Mouse (Mus musculus) spleen, adult 2 months (tissue): ENCODE results near the gene Gucy2g. TPM values are rescaled to one million over a fixed set of nuclear protein-coding genes. Genes with fewer than 3 reads are reported as not detected.

Experiments
- DNase-seq, 2 experiments: peaks; one replicate each; pipeline versions ENCODE4 v3.0.0 to v3.0.0-alpha.2; 2012 to 2021; ENCODE audit warnings: low spot score in 2 of 2, low read depth in 1 of 2
- H3K27ac ChIP-seq: fragments of 200-500 bp; 2 replicates; pipeline ENCODE4 v1.5.1; 2012; ENCODE audit warnings: low read length, inconsistent platforms; ENCODE audit not compliant: insufficient read depth
- H3K27me3 ChIP-seq: fragments of 200-500 bp; 2 replicates; pipeline ENCODE4 v1.6.1; 2012; ENCODE audit warnings: mild to moderate bottlenecking, moderate library complexity, low read length, inconsistent platforms; ENCODE audit not compliant: control insufficient read depth, insufficient read depth
- H3K36me3 ChIP-seq: fragments of 200-500 bp; 2 replicates; pipeline ENCODE4 v1.6.1; 2012; ENCODE audit warnings: mild to moderate bottlenecking, low read length, inconsistent platforms; ENCODE audit not compliant: control insufficient read depth, insufficient read depth
- H3K4me1 ChIP-seq: fragments of 200-500 bp; 2 replicates; pipeline ENCODE4 v1.6.1; 2011; ENCODE audit warnings: inconsistent platforms; ENCODE audit not compliant: control insufficient read depth, insufficient read depth, insufficient read length
- H3K4me3 ChIP-seq: fragments of 200-500 bp; 2 replicates; pipeline ENCODE4 v1.5.1; 2011; ENCODE audit warnings: mild to moderate bottlenecking, inconsistent platforms; ENCODE audit not compliant: insufficient read depth, insufficient read length; ENCODE audit errors: extremely low read depth
- CTCF ChIP-seq: fragments of 200-500 bp; IDR thresholded peaks from 2 replicates; pipeline ENCODE4 v1.5.1; 2011; ENCODE audit warnings: mild to moderate bottlenecking, inconsistent platforms; ENCODE audit not compliant: insufficient read depth, insufficient read length, insufficient replicate concordance; ENCODE audit errors: extremely low read depth
- POLR2A ChIP-seq: fragments of 200-500 bp; IDR thresholded peaks from 2 replicates; pipeline ENCODE4 v1.6.1; 2011; ENCODE audit warnings: low read depth, low read length, inconsistent platforms
- WGBS: fragments of 180-500 bp; shearing (Covaris S2); methylation state at CpG from one replicate; pipeline ENCODE4 v1.1.7; 2018; 5-methylcytosine and 5-hydroxymethylcytosine counted together
- polyA plus RNA-seq: library from polyadenylated mRNA; depleted of rRNA; stranded (reverse); fragments of >200 nt; gene quantifications from 2 replicates; pipeline ENCODE4 v1.2.3, GENCODE M21; 2012

Gene Gucy2g
- polyA plus RNA-seq, 1 experiment = 0.15 TPM

DNA sequence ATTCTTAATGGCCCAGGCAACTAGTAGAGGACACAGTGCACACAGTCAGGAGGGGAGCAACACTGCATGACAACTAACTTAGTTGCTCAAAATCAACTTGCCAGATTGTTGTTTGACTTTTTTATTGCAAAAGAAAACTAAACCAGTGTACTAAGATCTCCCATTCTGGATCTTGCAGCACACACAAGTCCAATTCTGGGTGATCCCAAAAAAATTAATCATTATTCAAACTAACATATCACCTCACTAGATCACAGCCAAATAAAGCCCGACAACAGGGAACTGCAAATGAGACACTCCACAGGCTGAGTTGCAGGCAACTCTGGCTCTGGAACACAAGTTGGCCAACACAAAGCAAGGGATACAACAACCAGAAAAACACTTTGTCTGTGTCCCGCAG is 74.3 kb downstream of the Gucy2g start:
- Histone ChIP-seq H3K4me1 (no peaks in the 10 kb centered on the region), H3K27ac (no peak overlapping the region), H3K27me3 (no peaks in the 10 kb centered on the region), H3K36me3 (no peaks in the 10 kb centered on the region), H3K4me3 (no peak overlapping the region)
- WGBS = 85% methylated on average over 2 of the region's 2 CpGs
- DNase-seq = no peak
- TF ChIP-seq POLR2A = no peak
- no peak for TF ChIP-seq CTCF

DNA sequence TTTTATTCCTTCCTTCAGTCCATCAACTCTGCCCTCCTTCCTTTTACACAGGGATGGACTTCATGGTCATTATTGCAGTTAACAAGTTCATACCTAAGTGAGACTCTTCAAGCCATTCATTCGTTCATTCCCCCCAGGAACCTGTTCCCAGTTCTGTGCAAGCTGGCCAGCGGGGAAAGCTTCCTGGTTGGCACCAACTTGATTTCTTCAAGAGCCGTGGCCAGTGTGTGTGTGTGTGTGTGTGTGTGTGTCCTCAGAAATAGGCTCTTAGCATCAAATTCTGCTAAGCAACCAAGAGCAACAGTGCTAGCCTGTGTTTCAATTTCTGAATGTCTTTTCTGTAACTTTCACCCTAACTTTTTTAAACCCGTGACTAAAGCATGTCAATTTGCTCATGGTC is 75.1 kb downstream of the Gucy2g start:
- no peak for DNase-seq
- TF ChIP-seq CTCF (no peak), POLR2A (no peak)
- no peaks in the 10 kb centered on the region for H3K27me3 ChIP-seq
- H3K27ac ChIP-seq = no peak overlapping the region
- WGBS = 68% methylated on average over 4 of the region's 4 CpGs
- no peaks in the 10 kb centered on the region for H3K36me3 ChIP-seq
- H3K4me3 ChIP-seq = no peak overlapping the region
- H3K4me1 ChIP-seq = no peaks in the 10 kb centered on the region

DNA sequence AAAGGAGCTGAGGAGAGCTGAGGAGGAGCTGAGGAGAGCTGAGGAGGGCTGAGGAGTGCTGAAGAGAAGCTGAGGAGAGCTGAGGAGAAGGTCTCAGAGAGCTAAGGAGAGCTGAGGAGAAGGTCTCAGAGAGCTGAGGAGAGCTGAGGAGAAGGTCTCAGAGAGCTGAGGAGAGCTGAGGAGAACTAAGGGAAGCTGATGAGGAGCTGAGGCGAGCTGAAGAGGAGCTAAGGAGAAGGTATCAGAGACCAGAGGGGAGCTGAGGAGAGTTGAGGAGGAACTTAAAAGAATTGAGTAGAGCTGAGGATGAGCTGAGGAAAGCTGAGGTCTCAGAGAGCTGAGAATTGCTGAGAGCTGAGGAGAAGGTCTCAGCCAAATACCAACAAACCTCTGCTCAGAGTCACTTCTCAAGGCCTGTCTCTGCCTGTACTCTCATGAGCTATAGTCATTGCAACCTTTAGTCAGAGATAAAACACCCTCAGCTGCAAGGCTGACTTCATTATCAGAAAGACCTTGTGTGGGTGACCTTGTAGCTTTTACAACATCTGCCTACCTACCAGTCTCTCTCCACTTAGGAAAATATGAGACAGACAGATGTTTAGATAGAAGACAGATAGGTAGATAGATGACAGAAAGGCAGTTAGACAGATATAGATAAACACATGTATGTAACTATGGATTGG is 75.7 kb downstream of the Gucy2g start:
- Histone ChIP-seq H3K4me3 (no peak overlapping the region), H3K27me3 (no peaks in the 10 kb centered on the region), H3K36me3 (no peaks in the 10 kb centered on the region), H3K27ac (no peak overlapping the region), H3K4me1 (no peaks in the 10 kb centered on the region)
- TF ChIP-seq POLR2A (no peak), CTCF (no peak)
- no peak for DNase-seq
- 62% methylated on average over 1 of the region's 1 CpGs for WGBS

DNA sequence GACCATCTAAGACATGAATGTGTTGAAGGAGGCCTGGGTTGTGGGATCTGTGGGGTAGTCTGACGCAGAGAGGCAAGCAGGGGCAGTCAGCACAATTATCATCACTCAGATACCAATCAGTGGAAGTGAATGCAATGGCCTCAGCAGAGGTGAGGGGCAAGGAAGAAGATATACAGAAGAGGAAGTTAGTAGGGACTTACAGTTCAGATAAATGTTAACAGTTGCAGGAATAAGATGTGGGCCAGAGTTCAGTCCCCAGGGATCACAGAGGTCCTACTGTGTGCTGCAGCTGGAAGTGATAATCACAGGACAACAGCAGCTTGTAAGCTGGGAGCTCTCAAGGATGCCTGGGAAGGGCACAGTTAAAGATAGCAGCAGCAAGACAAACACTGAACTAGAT is 76.9 kb downstream of the Gucy2g start:
- DNase-seq = no peak
- Histone ChIP-seq H3K27ac (no peak overlapping the region), H3K4me1 (no peaks in the 10 kb centered on the region), H3K27me3 (no peaks in the 10 kb centered on the region), H3K4me3 (no peak overlapping the region), H3K36me3 (no peaks in the 10 kb centered on the region)
- WGBS = 64% methylated on average over 1 of the region's 1 CpGs
- TF ChIP-seq CTCF = no peak
- no peak for TF ChIP-seq POLR2A

DNA sequence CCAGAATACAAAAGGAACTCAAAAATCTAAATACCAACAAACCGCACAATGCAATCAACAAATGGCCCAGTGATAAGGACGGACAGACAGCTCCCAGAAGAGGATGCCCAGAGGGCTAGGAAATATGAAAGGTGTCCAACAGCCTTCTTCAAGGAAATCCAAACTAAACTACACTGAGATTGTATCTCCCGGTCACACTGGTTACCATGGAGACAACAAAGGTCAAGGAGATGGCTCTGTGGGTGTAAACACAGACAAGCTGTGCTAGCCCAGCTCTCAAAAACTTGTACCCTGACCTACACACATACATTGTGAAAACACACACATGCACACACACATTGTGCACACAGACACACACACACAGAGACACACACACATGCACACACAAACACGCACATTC is 78.8 kb downstream of the Gucy2g start:
- no peak overlapping the region for H3K27ac ChIP-seq
- TF ChIP-seq CTCF = no peak
- no peak for TF ChIP-seq POLR2A
- DNase-seq = no peak
- WGBS = 90% methylated on average over 4 of the region's 4 CpGs
- no peaks in the 10 kb centered on the region for H3K27me3 ChIP-seq
- no peaks in the 10 kb centered on the region for H3K36me3 ChIP-seq
- H3K4me1 ChIP-seq = no peaks in the 10 kb centered on the region
- H3K4me3 ChIP-seq = no peak overlapping the region

DNA sequence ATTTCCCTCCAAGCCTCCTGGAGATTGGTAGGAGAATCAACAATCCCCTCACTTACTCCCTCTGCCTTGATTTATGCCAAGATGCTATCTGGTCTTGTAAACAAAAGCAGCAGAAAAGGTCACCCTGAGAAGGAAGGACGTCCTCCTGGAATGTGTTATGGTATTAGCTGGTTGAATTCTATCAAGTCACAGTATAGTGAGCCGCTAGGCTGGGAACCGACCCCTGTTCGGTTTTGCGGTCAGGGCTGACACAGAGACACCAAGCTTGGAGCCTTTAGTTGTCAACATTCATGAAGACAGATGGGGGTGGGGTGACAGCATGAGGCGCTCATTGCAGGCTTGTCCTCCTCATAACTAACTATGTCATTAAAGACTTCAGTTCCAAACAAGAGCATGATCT is 81.2 kb downstream of the Gucy2g start:
- H3K27ac ChIP-seq = no peak overlapping the region
- WGBS = 79% methylated on average over 6 of the region's 6 CpGs
- no peak for TF ChIP-seq CTCF
- TF ChIP-seq POLR2A = no peak

DNA sequence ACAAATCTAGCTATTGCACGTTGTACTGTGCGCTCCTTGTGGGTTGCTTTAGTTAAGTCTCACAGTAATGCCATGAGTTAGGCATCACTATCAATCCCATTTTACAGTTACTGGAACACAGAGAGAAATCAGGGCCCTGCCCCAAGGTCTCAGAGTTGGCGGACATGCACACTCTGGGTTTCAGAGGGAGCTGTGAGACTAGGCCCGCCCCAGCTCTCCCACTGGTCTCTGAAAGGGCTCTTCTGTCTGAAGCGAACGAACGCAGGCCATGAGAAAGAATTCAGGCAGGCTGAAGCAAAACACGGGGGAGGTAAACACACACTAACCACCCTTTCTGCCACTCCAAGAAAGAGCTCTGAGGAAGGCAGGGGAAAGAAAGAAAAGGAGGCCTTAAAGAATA is 82.4 kb downstream of the Gucy2g start:
- no peaks in the 10 kb centered on the region for H3K4me1 ChIP-seq
- TF ChIP-seq POLR2A (no peak), CTCF (no peak)
- H3K36me3 ChIP-seq = no peaks in the 10 kb centered on the region
- no peak overlapping the region for H3K27ac ChIP-seq
- WGBS = 80% methylated on average over 8 of the region's 8 CpGs
- no peak for DNase-seq
- H3K4me3 ChIP-seq = no peak overlapping the region
- no peaks in the 10 kb centered on the region for H3K27me3 ChIP-seq

More for the DNA sequence above, 81.2 kb downstream of the Gucy2g start:
- DNase-seq = no peak
- Histone ChIP-seq H3K4me3 (no peak overlapping the region), H3K4me1 (no peaks in the 10 kb centered on the region), H3K36me3 (no peaks in the 10 kb centered on the region), H3K27me3 (no peaks in the 10 kb centered on the region)
